Mouse (Mus musculus) kidney, embryonic 14.5 days (tissue): ENCODE data around the gene Cdc14b. TPM values are rescaled to one million over a fixed set of nuclear protein-coding genes. Genes with fewer than 3 reads are reported as not detected.
A peak's percentile ranks its signal among the peaks of the same experiment; 100 is the strongest.

Experiments used
- ATAC-seq: fragments of 200-750 bp; cut with Nextera tagmentation; 2 replicates; pipeline ENCODE4 v1.8.0; 2017; ENCODE audit warnings: moderate number of reproducible peaks, mild to moderate bottlenecking, moderate TSS enrichment, moderate library complexity; ENCODE audit not compliant: low FRiP score, low TSS enrichment
- H3K27ac ChIP-seq: fragments of 300-500 bp; sonication (generic); 2 replicates; pipeline ENCODE4 v1.5.1; 2014; ENCODE audit warnings: low read depth, mild to moderate bottlenecking, low read length, moderate library complexity, mixed read lengths
- H3K27me3 ChIP-seq: fragments of 300-500 bp; sonication (generic); 2 replicates; pipeline ENCODE4 v1.6.1; 2014; ENCODE audit warnings: mild to moderate bottlenecking, low read length; ENCODE audit not compliant: control insufficient read depth, insufficient read depth
- H3K36me3 ChIP-seq: fragments of 300-500 bp; sonication (generic); 2 replicates; pipeline ENCODE4 v1.6.1; 2014; ENCODE audit warnings: low read length, mixed read lengths; ENCODE audit not compliant: control insufficient read depth, insufficient read depth
- H3K4me1 ChIP-seq: fragments of 300-500 bp; sonication (generic); 2 replicates; pipeline ENCODE4 v1.6.1; 2014; ENCODE audit warnings: low read length, mixed read lengths; ENCODE audit not compliant: control insufficient read depth, insufficient read depth
- H3K4me2 ChIP-seq: fragments of 300-500 bp; sonication (generic); replicated peaks from 2 replicates; pipeline ENCODE4 v1.6.1; 2014; ENCODE audit warnings: low read depth, mild to moderate bottlenecking, low read length
- H3K4me3 ChIP-seq: fragments of 300-500 bp; sonication (generic); 2 replicates; pipeline ENCODE4 v1.5.1; 2014; ENCODE audit warnings: mild to moderate bottlenecking, low read length
- H3K9ac ChIP-seq: fragments of 300-500 bp; sonication (generic); 2 replicates; pipeline ENCODE4 v1.6.1; 2014; ENCODE audit warnings: low read depth, mild to moderate bottlenecking, low read length, moderate library complexity
- H3K9me3 ChIP-seq: fragments of 300-500 bp; sonication (generic); 2 replicates; pipeline ENCODE4 v1.6.1; 2016; ENCODE audit warnings: low read length; ENCODE audit not compliant: control insufficient read depth
- WGBS: fragments of 180-500 bp; shearing (Covaris S2); extraction: QIAGEN DNeasy Blood & Tissue Kit; methylation state at CpG from one replicate; pipeline ENCODE4 v1.1.7; 2014; 5-methylcytosine and 5-hydroxymethylcytosine counted together
- polyA plus RNA-seq: library from polyadenylated mRNA; unstranded; fragments of >200 nt; fragmentation: Nextera tagmentation; extraction: Ambion mirVana; gene quantifications from 2 replicates; pipeline ENCODE4 v1.2.1, GENCODE M21; 2014

Gene Cdc14b
- polyA plus RNA-seq, 1 experiment from 2014 or later = 24.8 TPM

DNA sequence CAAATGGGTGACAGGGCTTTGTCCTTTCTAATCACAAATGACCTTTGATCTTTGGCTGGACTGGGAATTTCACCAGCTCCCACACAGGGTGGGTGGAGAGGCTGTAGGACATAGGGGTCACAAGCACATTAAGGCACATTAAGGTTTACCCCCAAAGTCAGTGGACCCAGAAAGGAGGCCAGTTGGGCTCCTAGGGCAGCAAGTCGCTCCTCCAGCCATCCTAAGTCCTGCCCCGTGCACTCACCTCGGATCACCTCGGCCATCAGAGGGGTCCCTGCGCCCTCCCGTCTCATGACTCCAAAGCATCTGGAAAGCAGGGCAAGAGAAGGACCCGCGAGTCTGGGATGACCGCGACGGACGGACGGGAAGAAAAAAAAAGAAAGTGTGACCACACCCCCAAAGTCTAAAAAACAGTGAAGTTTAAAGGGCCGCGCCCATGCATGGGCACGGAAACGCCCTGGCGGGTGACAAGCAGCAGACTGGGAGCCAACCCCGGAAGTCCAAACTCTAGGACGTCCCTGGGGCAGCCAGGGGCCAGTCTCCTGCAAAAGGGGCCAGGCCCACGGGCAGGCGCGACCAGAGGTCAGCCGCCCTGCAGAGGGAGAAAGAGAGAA, 26.8 kb downstream of the Cdc14b start:
- no peaks in the 10 kb centered on the region for H3K27me3 ChIP-seq
- no peaks in the 10 kb centered on the region; the same call in 1 of the 2 replicates for H3K4me1 ChIP-seq
- under 1% methylated on average over 24 of the region's 24 CpGs for WGBS
- H3K4me2 ChIP-seq = peak overlapping the region; percentile 71
- no peaks in the 10 kb centered on the region for H3K9me3 ChIP-seq
- no peaks in the 10 kb centered on the region for H3K36me3 ChIP-seq
- peak; percentile 94 for ATAC-seq
- peak overlapping the region; percentile 55 for H3K9ac ChIP-seq
- no peak overlapping the region for H3K27ac ChIP-seq
- peak overlapping the region; percentile 45 for H3K4me3 ChIP-seq

DNA sequence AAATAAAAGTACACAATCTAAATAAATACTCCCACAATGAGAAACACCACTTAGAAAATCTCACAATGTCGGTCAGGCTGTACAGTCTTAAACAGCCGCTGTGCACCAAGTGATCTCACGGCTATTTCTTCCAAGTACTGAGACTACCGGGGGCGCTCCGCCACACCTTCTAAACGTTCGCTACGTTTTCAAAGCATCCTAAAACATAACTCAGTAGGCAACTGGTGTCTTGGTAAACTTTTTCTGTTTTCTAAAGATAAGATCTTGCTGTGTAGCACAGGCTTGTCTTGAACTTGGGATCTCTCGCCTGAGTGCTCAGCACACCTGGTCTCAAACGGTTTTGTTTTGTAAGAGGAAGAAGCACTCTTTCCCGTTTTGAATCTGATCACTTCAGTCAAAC, 29.0 kb downstream of the Cdc14b start:
- Histone ChIP-seq H3K4me3 (no peak overlapping the region), H3K36me3 (no peaks in the 10 kb centered on the region), H3K9me3 (no peaks in the 10 kb centered on the region), H3K4me1 (no peaks in the 10 kb centered on the region; the same call in 1 of the 2 replicates), H3K4me2 (no peak overlapping the region), H3K9ac (no peak overlapping the region), H3K27ac (no peak overlapping the region), H3K27me3 (no peaks in the 10 kb centered on the region)
- ATAC-seq = no peak
- 80% methylated on average over 12 of the region's 12 CpGs for WGBS

- H3K4me1 ChIP-seq = no peaks in the 10 kb centered on the region; the same call in 1 of the 2 replicates
- H3K9ac ChIP-seq = no peak overlapping the region
- no peaks in the 10 kb centered on the region for H3K27me3 ChIP-seq
- H3K27ac ChIP-seq = no peak overlapping the region
- ATAC-seq = no peak
- WGBS = 76% methylated on average over 4 of the region's 4 CpGs
- H3K9me3 ChIP-seq = no peaks in the 10 kb centered on the region
- no peak overlapping the region for H3K4me2 ChIP-seq
- no peaks in the 10 kb centered on the region for H3K36me3 ChIP-seq
- no peak overlapping the region for H3K4me3 ChIP-seq
Observed at GRCm38 (mm10) chr13:64244685-64245261, 30.3 kb downstream of the Cdc14b start.

- Histone ChIP-seq H3K27me3 (no peaks in the 10 kb centered on the region), H3K4me2 (no peak overlapping the region), H3K9ac (no peak overlapping the region), H3K4me1 (no peaks in the 10 kb centered on the region), H3K9me3 (no peaks in the 10 kb centered on the region), H3K4me3 (no peak overlapping the region), H3K27ac (no peak overlapping the region), H3K36me3 (no peaks in the 10 kb centered on the region)
- no peak for ATAC-seq
Observed at GRCm38 (mm10) chr13:64242721-64243120, 32.4 kb downstream of the Cdc14b start.

- H3K4me2 ChIP-seq = no peak overlapping the region
- H3K4me3 ChIP-seq = no peak overlapping the region
- H3K27me3 ChIP-seq = no peaks in the 10 kb centered on the region
- WGBS = 80% methylated on average over 7 of the region's 7 CpGs
- no peak overlapping the region for H3K9ac ChIP-seq
- H3K36me3 ChIP-seq = no peaks in the 10 kb centered on the region
- H3K27ac ChIP-seq = no peak overlapping the region
- H3K4me1 ChIP-seq = no peaks in the 10 kb centered on the region
- no peak for ATAC-seq
- no peaks in the 10 kb centered on the region for H3K9me3 ChIP-seq
Observed at GRCm38 (mm10) chr13:64240626-64241025, 34.5 kb downstream of the Cdc14b start.

GRCm38 (mm10) chr13:64237681-64238157, 37.4 kb downstream of the Cdc14b start:
- Histone ChIP-seq H3K27ac (no peak overlapping the region), H3K36me3 (no peaks in the 10 kb centered on the region), H3K9ac (no peak overlapping the region), H3K4me1 (no peaks in the 10 kb centered on the region), H3K27me3 (no peaks in the 10 kb centered on the region), H3K4me3 (no peak overlapping the region), H3K4me2 (no peak overlapping the region), H3K9me3 (no peaks in the 10 kb centered on the region)
- ATAC-seq = no peak

DNA sequence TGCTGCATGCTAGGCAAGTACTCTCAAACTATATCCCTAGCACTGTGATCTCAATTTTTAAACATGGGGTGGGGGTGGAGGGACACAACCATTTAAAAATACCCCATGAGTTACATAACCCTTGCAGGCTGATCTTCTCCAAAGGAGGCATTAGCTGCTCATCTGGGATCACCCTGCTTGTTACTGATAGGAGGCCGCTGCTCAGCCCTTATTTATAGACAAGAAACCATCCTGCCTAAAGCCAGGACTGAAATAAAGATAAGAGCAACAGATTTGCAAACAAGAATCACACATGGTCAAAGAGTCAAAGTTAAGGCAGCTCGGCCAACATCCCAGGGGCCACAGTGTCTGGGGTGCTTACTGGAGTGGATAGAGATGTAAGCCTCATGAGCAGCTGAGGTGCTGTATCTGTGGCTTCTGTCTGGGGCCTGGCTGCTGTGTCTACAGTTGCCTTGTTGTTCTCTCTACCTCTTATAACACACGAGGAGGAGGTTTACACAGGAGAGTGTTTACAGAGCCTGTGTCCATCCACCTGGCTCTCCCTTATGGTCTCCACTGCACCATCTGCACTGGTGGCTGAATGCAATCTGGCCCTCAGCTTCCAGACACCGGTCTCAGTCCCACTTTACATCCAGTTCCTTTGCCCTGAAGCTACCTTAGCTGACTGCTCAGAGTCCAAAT, 38.0 kb downstream of the Cdc14b start:
- Histone ChIP-seq H3K4me1 (no peaks in the 10 kb centered on the region), H3K36me3 (no peaks in the 10 kb centered on the region), H3K27ac (no peak overlapping the region), H3K4me2 (no peak overlapping the region), H3K4me3 (no peak overlapping the region), H3K9me3 (no peaks in the 10 kb centered on the region), H3K9ac (no peak overlapping the region), H3K27me3 (no peaks in the 10 kb centered on the region)
- WGBS = 63% methylated on average over 4 of the region's 4 CpGs
- no peak for ATAC-seq

GRCm38 (mm10) chr13:64235777-64236176, 39.3 kb downstream of the Cdc14b start:
- Histone ChIP-seq H3K9ac (no peak overlapping the region), H3K27ac (no peak overlapping the region), H3K27me3 (no peaks in the 10 kb centered on the region), H3K4me1 (no peaks in the 10 kb centered on the region), H3K9me3 (no peaks in the 10 kb centered on the region), H3K4me2 (no peak overlapping the region), H3K4me3 (no peak overlapping the region), H3K36me3 (no peaks in the 10 kb centered on the region)
- WGBS = 77% methylated on average over 3 of the region's 3 CpGs
- no peak for ATAC-seq

- Histone ChIP-seq H3K9ac (no peak overlapping the region), H3K4me1 (no peaks in the 10 kb centered on the region), H3K36me3 (no peaks in the 10 kb centered on the region), H3K4me2 (no peak overlapping the region), H3K27me3 (no peaks in the 10 kb centered on the region), H3K27ac (no peak overlapping the region), H3K9me3 (no peaks in the 10 kb centered on the region), H3K4me3 (no peak overlapping the region)
- 64% methylated on average over 4 of the region's 4 CpGs for WGBS
- no peak for ATAC-seq
Observed at GRCm38 (mm10) chr13:64235062-64235715, 39.9 kb downstream of the Cdc14b start.
